Mouse (Mus musculus) regulatory T cell (primary cell): ENCODE measurements around the gene Rheb.
"Not testable (repeated sequence)": the region's sequence is repeated elsewhere in the genome, so short reads cannot be mapped to it uniquely, and the experiment has no call there.

ENCODE experiments used
- in situ Hi-C: fragments of 300-600 bp; cut with MboI, MseI; formaldehyde crosslinking; loops from one replicate; pipeline ENCODE4 v1.15.1; 2025; ENCODE audit warnings: high pct_unique_total_duplicates

Rheb gene

GRCm38 (mm10) chr5:24797858-24798257 is 44.6 kb downstream of the Rheb start:
- in situ Hi-C loops: no loop called here

- in situ Hi-C loops: no loop called here
These were observed 49.5 kb downstream of the Rheb start for GRCm38 (mm10) chr5:24792961-24793360.

- in situ Hi-C loops: no loop called here
These were observed 59.5 kb downstream of the Rheb start for GRCm38 (mm10) chr5:24782957-24783356.

GRCm38 (mm10) chr5:24781048-24781447 is 61.4 kb downstream of the Rheb start:
- in situ Hi-C loops: no loop called here

- in situ Hi-C loops: no loop called here
These were observed 62.4 kb downstream of the Rheb start for GRCm38 (mm10) chr5:24779881-24780512.

- in situ Hi-C loops: no loop called here
These were observed 63.1 kb downstream of the Rheb start for GRCm38 (mm10) chr5:24779321-24779720.

- in situ Hi-C loops: no loop called here
These were observed 63.6 kb downstream of the Rheb start for GRCm38 (mm10) chr5:24778843-24779140.

GRCm38 (mm10) chr5:24778082-24778842 is 64.2 kb downstream of the Rheb start:
- in situ Hi-C loops: no loop called here

GRCm38 (mm10) chr5:24776681-24777080 is 65.7 kb downstream of the Rheb start:
- in situ Hi-C loops: no loop called here

GRCm38 (mm10) chr5:24774549-24774948 is 67.9 kb downstream of the Rheb start:
- in situ Hi-C loops: not testable (repeated sequence)

GRCm38 (mm10) chr5:24757816-24758215 is 84.6 kb downstream of the Rheb start, which contains the start of gene Crygn:
TSS of gene Crygn (minus strand) at chr5:24758008.
- in situ Hi-C loops: loop anchor here (5.0 kb wide), 1 partner anchor 86 kb away; no protein-coding TSS in a partner anchor

- in situ Hi-C loops: loop anchor here (5.0 kb wide), 1 partner anchor 85 kb away; no protein-coding TSS in a partner anchor
These were observed 85.5 kb downstream of the Rheb start for GRCm38 (mm10) chr5:24756931-24757330.
